Comparison of ENCODE assay signal across 10 mouse cellular contexts in genomic region chr9:29661468-29662145, GRCm38 (mm10).
DNase-seq lines count a peak whose midpoint lies in the region; ATAC-seq and TF ChIP-seq lines count a peak whose summit lies in the region.
"Had no signal": no experiment of that assay in that cellular context is flagged by ENCODE, and none has a peak within 500 bp of the region (broad histone marks: within the 10 kb centered on the region; RNA-seq: fewer than 3 reads in every experiment).

No protein-coding gene starts in this region.

- H3K9me3 ChIP-seq in limb, embryonic 14.5 days (ENCODE audit: control insufficient read depth, low read length) = no peaks in the 10 kb centered on the region
- H3K9me3 ChIP-seq: embryonic facial prominence, embryonic 15.5 days; lung, embryonic 15.5 days had no signal

- H3K4me1 ChIP-seq in limb, embryonic 14.5 days (ENCODE audit: control insufficient read depth, insufficient read depth, low read length) = no peaks in the 10 kb centered on the region
- no peaks in the 10 kb centered on the region for H3K4me1 ChIP-seq in thymus, adult 2 months (replicated peaks; ENCODE audit: control insufficient read depth, insufficient read depth, low read length)
- H3K4me1 ChIP-seq: lung, embryonic 15.5 days had no signal

- no peak overlapping the region for H3K4me3 ChIP-seq in limb, embryonic 14.5 days (replicated peaks; ENCODE audit: low read length)
- no peak overlapping the region for H3K4me3 ChIP-seq in thymus, adult 2 months (ENCODE audit: control insufficient read depth, insufficient read depth, low read length)
- H3K4me3 ChIP-seq: embryonic facial prominence, embryonic 15.5 days; lung, embryonic 15.5 days had no signal

- no peak for ATAC-seq in Patski
- ATAC-seq in limb, embryonic 14.5 days (ENCODE audit: low FRiP score, low read depth) = peak; percentile 62

- CTCF ChIA-PET in Patski (lab: Charles Lee) = interaction anchor here (1.0 to 1.6 kb wide), 4 partner anchors 114 to 765 kb away, joined by 3 to 4 read pairs (median 3); partner anchors contain the start of gene Snx19

- no peak overlapping the region for H3K27ac ChIP-seq in limb, embryonic 14.5 days (replicated peaks; ENCODE audit: low read depth, low read length)
- H3K27ac ChIP-seq in thymus, adult 2 months (ENCODE audit: control insufficient read depth, insufficient read depth, low read length) = no peak overlapping the region
- H3K27ac ChIP-seq: embryonic facial prominence, embryonic 15.5 days; lung, embryonic 15.5 days had no signal

- peak; percentile 48 for DNase-seq in layer of hippocampus, adult 11-12 months (ENCODE audit: low spot score)
- no peak for DNase-seq in layer of hippocampus, adult 9-11 months
- no peak for DNase-seq in Patski (ENCODE audit: low read depth, low spot score)
- DNase-seq in cerebellum, postnatal 25 days = peak; percentile 66 to 82
- peak; percentile 66 for DNase-seq in heart, postnatal 4 days
- peak; percentile 65 for DNase-seq in limb, embryonic 14.5 days (ENCODE audit: low spot score)
- DNase-seq in retina, postnatal 1 day = peak; percentile 74
- no peak for DNase-seq in thymus, adult 2 months

- no peak overlapping the region for H3K9ac ChIP-seq in limb, embryonic 14.5 days (ENCODE audit: low read depth, low read length, severe bottlenecking)
- H3K9ac ChIP-seq: embryonic facial prominence, embryonic 15.5 days; lung, embryonic 15.5 days had no signal

- H3K27me3 ChIP-seq in Patski = peaks cover under 1% of the 10 kb centered on the region
- H3K27me3 ChIP-seq in limb, embryonic 14.5 days (ENCODE audit: control insufficient read depth, insufficient read depth, low read length) = no peaks in the 10 kb centered on the region
- H3K27me3 ChIP-seq in thymus, adult 2 months (ENCODE audit: control insufficient read depth, insufficient read depth, low read length) = no peaks in the 10 kb centered on the region
- H3K27me3 ChIP-seq: embryonic facial prominence, embryonic 15.5 days had no signal

- POLR2A ChIA-PET in Patski (lab: Charles Lee) = interaction anchor here (0.7 kb wide), 1 partner anchor 147 kb away, joined by 12 read pairs; no protein-coding TSS in a partner anchor

- H3K36me3 ChIP-seq in limb, embryonic 14.5 days (ENCODE audit: control insufficient read depth, insufficient read depth, low read length) = no peaks in the 10 kb centered on the region
- no peaks in the 10 kb centered on the region for H3K36me3 ChIP-seq in thymus, adult 2 months (ENCODE audit: control insufficient read depth, insufficient read depth, low read length)
- H3K36me3 ChIP-seq: embryonic facial prominence, embryonic 15.5 days; lung, embryonic 15.5 days had no signal

- peak; percentile 82 for TF ChIP-seq CTCF in Patski (IDR thresholded peaks at IDR 0.05)
- TF ChIP-seq CTCF in thymus, adult 2 months (IDR thresholded peaks at IDR 0.05; ENCODE audit: borderline replicate concordance, control insufficient read depth, extremely low read depth, insufficient read depth, low read length, poor library complexity) = no peak

- 14% methylated on average over 3 of the region's 3 CpGs for WGBS in limb, embryonic 14.5 days
- WGBS in thymus, adult 2 months = 27% methylated on average over 3 of the region's 3 CpGs

- no peak overlapping the region for H3K4me2 ChIP-seq in limb, embryonic 14.5 days (replicated peaks; ENCODE audit: low read depth, low read length, severe bottlenecking)
- H3K4me2 ChIP-seq: embryonic facial prominence, embryonic 15.5 days; lung, embryonic 15.5 days had no signal

- TF ChIP-seq POLR2A in limb, embryonic 14.5 days (IDR thresholded peaks at IDR 0.05; ENCODE audit: borderline replicate concordance, extremely low read depth, insufficient read depth, insufficient read length) = no peak
- TF ChIP-seq POLR2A in thymus, adult 2 months (IDR thresholded peaks at IDR 0.05; ENCODE audit: control insufficient read depth, extremely low read depth, insufficient read depth, low read length, poor library complexity) = no peak

- in situ Hi-C loops in Patski (cut with MboI; ENCODE audit: low pct_unique_long_range_greater_than_20kb) = loop anchor here (5.0 to 10.0 kb wide), 2 partner anchors 613 to 761 kb away; no protein-coding TSS in a partner anchor

Comparison
In these comparisons a context has a peak if more than half of its experiments do, and no peak if none do; other contexts are left out.
1. DNase-seq: peak in layer of hippocampus, adult 11-12 months (single experiment), cerebellum, postnatal 25 days (2 of 2), heart, postnatal 4 days (single experiment), limb, embryonic 14.5 days (single experiment) and retina, postnatal 1 day (single experiment); none in layer of hippocampus, adult 9-11 months (single experiment), Patski (single experiment) and thymus, adult 2 months (single experiment).